Comparison of ENCODE assay signal across 17 mouse cellular contexts in the genomic region with DNA sequence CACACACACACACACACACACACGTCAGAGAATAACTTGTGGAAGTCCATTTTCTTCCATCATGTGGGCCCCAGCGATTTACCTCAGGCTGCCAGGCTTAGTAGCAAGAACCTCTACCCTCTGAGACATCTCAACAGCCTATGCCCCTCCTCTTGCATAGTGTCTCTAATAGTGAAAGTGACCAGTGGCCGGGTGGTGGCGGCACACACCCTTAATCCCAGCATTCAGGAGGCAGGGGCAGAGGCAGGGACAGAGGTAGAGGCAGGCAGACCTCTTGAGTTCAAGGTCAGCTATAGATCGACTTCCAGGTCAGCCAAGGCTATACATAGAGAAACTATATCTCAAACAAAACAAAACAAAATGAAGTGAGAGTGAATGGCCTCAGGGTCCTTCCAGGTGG. TPM values are rescaled to one million over a fixed set of nuclear protein-coding genes. Genes with fewer than 3 reads are reported as not detected.
A peak's percentile ranks its signal among the peaks of the same experiment; 100 is the strongest.
DNase-seq lines count a peak whose midpoint lies in the region; ATAC-seq and TF ChIP-seq lines count a peak whose summit lies in the region.
"Had no signal": no experiment of that assay in that cellular context is flagged by ENCODE, and none has a peak within 500 bp of the region (broad histone marks: within the 10 kb centered on the region; RNA-seq: fewer than 3 reads in every experiment).

No protein-coding gene starts in this region.

- no peak overlapping the region for H3K27ac ChIP-seq in liver, postnatal 0 days (ENCODE audit: low read depth)
- no peak overlapping the region for H3K27ac ChIP-seq in liver, embryonic 11.5 days (ENCODE audit: low read depth, low read length)
- H3K27ac ChIP-seq in ES-Bruce4 (ENCODE audit: insufficient read depth, low read length) = no peak overlapping the region
- H3K27ac ChIP-seq in cerebellum, adult 2 months (ENCODE audit: insufficient read depth, low read length) = no peak overlapping the region
- H3K27ac ChIP-seq: forebrain, embryonic 15.5 days; hindbrain, embryonic 15.5 days; neural tube, embryonic 13.5 days had no signal

- peak; percentile 40 for TF ChIP-seq CTCF in liver, postnatal 0 days (IDR thresholded peaks at IDR 0.05; ENCODE audit: low read depth)
- TF ChIP-seq CTCF in ES-Bruce4 (IDR thresholded peaks at IDR 0.05; ENCODE audit: low read depth, low read length) = peak; percentile 23
- TF ChIP-seq CTCF in cerebellum, adult 2 months (IDR thresholded peaks at IDR 0.05; ENCODE audit: borderline replicate concordance, insufficient read depth, low read depth, low read length) = no peak

- TF ChIP-seq POLR2A in ES-Bruce4 (IDR thresholded peaks at IDR 0.05; ENCODE audit: insufficient read depth, low read length) = no peak
- no peak for TF ChIP-seq POLR2A in cerebellum, adult 2 months (IDR thresholded peaks at IDR 0.05; ENCODE audit: borderline replicate concordance, insufficient read depth, low read length)

- H3K27me3 ChIP-seq in liver, postnatal 0 days (ENCODE audit: insufficient read depth, low read length) = no peaks in the 10 kb centered on the region
- no peaks in the 10 kb centered on the region for H3K27me3 ChIP-seq in liver, embryonic 11.5 days (replicated peaks; ENCODE audit: control insufficient read depth, insufficient read depth, low read length)
- H3K27me3 ChIP-seq in ES-Bruce4 (ENCODE audit: control insufficient read depth, insufficient read depth, low read length, poor library complexity, severe bottlenecking) = no peaks in the 10 kb centered on the region
- no peaks in the 10 kb centered on the region for H3K27me3 ChIP-seq in cerebellum, adult 2 months (ENCODE audit: control insufficient read depth, insufficient read depth, low read length)
- H3K27me3 ChIP-seq: forebrain, embryonic 15.5 days had no signal

- no peak overlapping the region for H3K4me3 ChIP-seq in liver, postnatal 0 days (ENCODE audit: low read depth, low read length)
- H3K4me3 ChIP-seq in liver, embryonic 11.5 days (ENCODE audit: low read depth, low read length) = no peak overlapping the region
- H3K4me3 ChIP-seq in ES-Bruce4 (ENCODE audit: low read depth, low read length) = no peak overlapping the region
- no peak overlapping the region for H3K4me3 ChIP-seq in cerebellum, adult 2 months (replicated peaks; ENCODE audit: insufficient read depth, low read depth, low read length)
- H3K4me3 ChIP-seq: forebrain, embryonic 15.5 days; hindbrain, embryonic 15.5 days; neural tube, embryonic 13.5 days had no signal

- H3K4me2 ChIP-seq in liver, postnatal 0 days (ENCODE audit: low read depth, low read length) = no peak overlapping the region
- H3K4me2 ChIP-seq in liver, embryonic 11.5 days = no peak overlapping the region
- H3K4me2 ChIP-seq: forebrain, embryonic 15.5 days; hindbrain, embryonic 15.5 days; neural tube, embryonic 13.5 days had no signal

- intact Hi-C loops in heart, postnatal 10 days (cut with DNase I) = loop anchor here (1.0 to 5.0 kb wide), 2 partner anchors 169 to 278 kb away; a partner anchor contains a TSS

- no peaks in the 10 kb centered on the region for H3K9me3 ChIP-seq in liver, postnatal 0 days (ENCODE audit: low read length)
- no peaks in the 10 kb centered on the region for H3K9me3 ChIP-seq in liver, embryonic 11.5 days (ENCODE audit: control insufficient read depth, low read length)
- no peaks in the 10 kb centered on the region for H3K9me3 ChIP-seq in ES-Bruce4 (replicated peaks; ENCODE audit: control insufficient read depth, insufficient read depth, low read length, poor library complexity, severe bottlenecking)
- H3K9me3 ChIP-seq: forebrain, embryonic 15.5 days; hindbrain, embryonic 15.5 days; neural tube, embryonic 13.5 days had no signal

- H3K36me3 ChIP-seq in liver, postnatal 0 days (replicated peaks; ENCODE audit: insufficient read depth, low read length) = no peaks in the 10 kb centered on the region
- H3K36me3 ChIP-seq in liver, embryonic 11.5 days (ENCODE audit: control insufficient read depth, insufficient read depth, low read length) = no peaks in the 10 kb centered on the region
- no peaks in the 10 kb centered on the region for H3K36me3 ChIP-seq in ES-Bruce4 (ENCODE audit: control insufficient read depth, insufficient read depth, low read length, poor library complexity, severe bottlenecking)
- H3K36me3 ChIP-seq: forebrain, embryonic 15.5 days; hindbrain, embryonic 15.5 days; neural tube, embryonic 13.5 days had no signal

- TF ChIP-seq EP300 in liver, postnatal 0 days (IDR thresholded peaks at IDR 0.05; ENCODE audit: low read depth) = no peak
- TF ChIP-seq EP300 in ES-Bruce4 (IDR thresholded peaks at IDR 0.05; ENCODE audit: insufficient read depth, low read depth, low read length) = no peak

- no peak overlapping the region for H3K9ac ChIP-seq in liver, postnatal 0 days (replicated peaks)
- no peak overlapping the region for H3K9ac ChIP-seq in liver, embryonic 11.5 days (ENCODE audit: low read depth, low read length)
- no peak overlapping the region for H3K9ac ChIP-seq in ES-Bruce4 (ENCODE audit: low read depth, poor library complexity, severe bottlenecking)
- H3K9ac ChIP-seq: forebrain, embryonic 15.5 days; hindbrain, embryonic 15.5 days; neural tube, embryonic 13.5 days had no signal

- peak; percentile 40 to 55 for DNase-seq in heart, adult 18-20 months
- DNase-seq in heart, adult 9 months (ENCODE audit: low spot score in 2 of 2) = no peak
- no peak for DNase-seq in liver, postnatal 0 days
- no peak for DNase-seq in liver, embryonic 11.5 days (ENCODE audit: low spot score)
- peak; percentile 48 to 53 for DNase-seq in heart, postnatal 10 days
- DNase-seq in cerebellum, adult 2 months = no peak
- DNase-seq: cerebellum, adult 9-11 months; embryo, embryonic 11 days; gastrocnemius, postnatal 25 days; kidney, adult 8-10 months; layer of hippocampus, adult 9-11 months; retina, postnatal 1 day; spleen, adult 18-20 months had no signal

- no peak for ATAC-seq in liver, postnatal 0 days
- no peak for ATAC-seq in liver, embryonic 11.5 days (replicated peaks; ENCODE audit: low FRiP score)
- ATAC-seq: forebrain, embryonic 15.5 days had no signal

- WGBS in liver, postnatal 0 days (ENCODE audit: insufficient replicate concordance) = 39% methylated on average over 5 of the region's 5 CpGs
- 40% methylated on average over 5 of the region's 5 CpGs for WGBS in liver, embryonic 11.5 days
- WGBS in cerebellum, adult 2 months = 71% methylated on average over 5 of the region's 5 CpGs

- no peaks in the 10 kb centered on the region for H3K4me1 ChIP-seq in liver, postnatal 0 days (ENCODE audit: insufficient read depth)
- H3K4me1 ChIP-seq in liver, embryonic 11.5 days (replicated peaks; ENCODE audit: control insufficient read depth, insufficient read depth, low read length) = no peaks in the 10 kb centered on the region
- H3K4me1 ChIP-seq in ES-Bruce4 (ENCODE audit: control insufficient read depth, insufficient read depth, low read length) = peaks cover 4% of the 10 kb centered on the region
- peaks cover 27% of the 10 kb centered on the region for H3K4me1 ChIP-seq in cerebellum, adult 2 months (ENCODE audit: control insufficient read depth, insufficient read depth, low read length)
- H3K4me1 ChIP-seq: forebrain, embryonic 15.5 days; neural tube, embryonic 13.5 days had no signal

RNA-seq across cellular contexts. Expression of a gene that starts 56.0 kb away (rescaled TPM):
- total RNA-seq in heart, adult 18-20 months (2021) = 10 to 100 TPM in 1 of 2 experiments, 1 to 10 TPM in 1; 8.8 to 11.3 TPM
- polyA plus RNA-seq in liver, postnatal 0 days (2015; fragmentation: Nextera tagmentation; extraction: Ambion mirVana) = 1.3 and 1.5 TPM in 2 replicates
- polyA plus RNA-seq in liver, embryonic 11.5 days (2014; fragmentation: Nextera tagmentation; extraction: Ambion mirVana) = 3.3 and 3.5 TPM in 2 replicates
- polyA plus RNA-seq in ES-Bruce4 (2011; ENCODE audit: insufficient read depth, insufficient read length, low read depth, missing spikeins) = 7.5 and 8.3 TPM in 2 replicates
- 1 to 10 TPM; 8.1 to 9.8 TPM for total RNA-seq in heart, postnatal 10 days (2021)
- 8.9 and 9.9 TPM in 2 replicates for polyA plus RNA-seq in cerebellum, adult 2 months (2012; rRNA removed)

Comparison
In these comparisons a context has a peak if more than half of its experiments do, and no peak if none do; other contexts are left out.
1. DNase-seq: peak in heart, adult 18-20 months (2 of 2) and heart, postnatal 10 days (2 of 2); none in heart, adult 9 months (0 of 2), liver, postnatal 0 days (single experiment), liver, embryonic 11.5 days (single experiment) and cerebellum, adult 2 months (0 of 2).